Mouse (Mus musculus): ENCODE data around the gene Extl1.
"Not testable (repeated sequence)": the region's sequence is repeated elsewhere in the genome, so short reads cannot be mapped to it uniquely, and the experiment has no call there.

Extl1 gene

GRCm38 (mm10) chr4:134351329-134352260 is 32.1 kb downstream of the Extl1 start:
- DNase-seq (ENCODE audit: low read depth) = no peak

GRCm38 (mm10) chr4:134350641-134351040 is 33.0 kb downstream of the Extl1 start:
- DNase-seq (ENCODE audit: low read depth) = no peak

GRCm38 (mm10) chr4:134349829-134350228 is 33.8 kb downstream of the Extl1 start:
- no peak for DNase-seq (ENCODE audit: low read depth)

- no peak for DNase-seq (ENCODE audit: low read depth)
Observed at GRCm38 (mm10) chr4:134348545-134348944, 35.1 kb downstream of the Extl1 start.

GRCm38 (mm10) chr4:134348078-134348477 is 35.6 kb downstream of the Extl1 start:
- DNase-seq (ENCODE audit: low read depth) = no peak

- no peak for DNase-seq (ENCODE audit: low read depth)
Observed at GRCm38 (mm10) chr4:134345802-134346201, 37.8 kb downstream of the Extl1 start.

GRCm38 (mm10) chr4:134344620-134345019 is 39.0 kb downstream of the Extl1 start:
- no peak for DNase-seq (ENCODE audit: low read depth)

- no peak for DNase-seq (ENCODE audit: low read depth)
Observed at GRCm38 (mm10) chr4:134343071-134344031, 40.3 kb downstream of the Extl1 start, which contains the start of gene Slc30a2. Gene Slc30a2, plus strand, starts transcription at chr4:134343181.

GRCm38 (mm10) chr4:134342213-134342779 is 41.4 kb downstream of the Extl1 start:
- no peak for DNase-seq (ENCODE audit: low read depth)

GRCm38 (mm10) chr4:134341231-134341630 is 42.4 kb downstream of the Extl1 start:
- DNase-seq (ENCODE audit: low read depth) = not testable (repeated sequence)

GRCm38 (mm10) chr4:134330281-134330680 is 53.4 kb downstream of the Extl1 start:
- no peak for DNase-seq (ENCODE audit: low read depth)

GRCm38 (mm10) chr4:134328832-134329231 is 54.8 kb downstream of the Extl1 start:
- no peak for DNase-seq (ENCODE audit: low read depth)

- no peak for DNase-seq (ENCODE audit: low read depth)
Observed at GRCm38 (mm10) chr4:134328151-134328550, 55.5 kb downstream of the Extl1 start.

GRCm38 (mm10) chr4:134326859-134327530 is 56.7 kb downstream of the Extl1 start:
- no peak for DNase-seq (ENCODE audit: low read depth)

- no peak for DNase-seq (ENCODE audit: low read depth)
Observed at GRCm38 (mm10) chr4:134324655-134325054, 59.0 kb downstream of the Extl1 start.

- DNase-seq (ENCODE audit: low read depth) = no peak
Observed at GRCm38 (mm10) chr4:134321524-134321923, 62.1 kb downstream of the Extl1 start.

- DNase-seq (ENCODE audit: low read depth) = no peak
Observed at GRCm38 (mm10) chr4:134319674-134320073, 64.0 kb downstream of the Extl1 start.

- DNase-seq (ENCODE audit: low read depth) = no peak
Observed at GRCm38 (mm10) chr4:134319074-134319473, 64.6 kb downstream of the Extl1 start.

GRCm38 (mm10) chr4:134316390-134316789 is 67.3 kb downstream of the Extl1 start:
- no peak for DNase-seq (ENCODE audit: low read depth)

GRCm38 (mm10) chr4:134315470-134315869 is 68.2 kb downstream of the Extl1 start:
- DNase-seq (ENCODE audit: low read depth) = no peak

- DNase-seq (ENCODE audit: low read depth) = no peak
Observed at GRCm38 (mm10) chr4:134314876-134315275, 68.8 kb downstream of the Extl1 start, which contains the start of gene Trim63. Gene Trim63, plus strand, starts transcription at chr4:134315120.

All from fibroblast of lung, adult 2 months (primary cell).